In genomic region chr5:45529696-45530095, GRCm38 (mm10) we compare ENCODE assay signal across 9 mouse cellular contexts. TPM values are rescaled to one million over a fixed set of nuclear protein-coding genes. Genes with fewer than 3 reads are reported as not detected.
DNase-seq lines count a peak whose midpoint lies in the region; ATAC-seq and TF ChIP-seq lines count a peak whose summit lies in the region.
"Had no signal": no experiment of that assay in that cellular context is flagged by ENCODE, and none has a peak within 500 bp of the region (broad histone marks: within the 10 kb centered on the region; RNA-seq: fewer than 3 reads in every experiment).

No protein-coding gene starts in this region.

- no peaks in the 10 kb centered on the region for H3K27me3 ChIP-seq in liver, embryonic 14.5 days (ENCODE audit: control insufficient read depth, insufficient read depth, low read length)
- H3K27me3 ChIP-seq in midbrain, embryonic 15.5 days (replicated peaks), result no peaks in the 10 kb centered on the region

- H3K4me2 ChIP-seq in liver, embryonic 14.5 days (ENCODE audit: low read depth), result no peak overlapping the region
- no peak overlapping the region for H3K4me2 ChIP-seq in midbrain, embryonic 15.5 days

- intact Hi-C loops in left cerebral cortex, postnatal 10 days (cut with DNase I), result loop anchor here (10.0 kb wide), 1 partner anchor 815 kb away; no protein-coding TSS in a partner anchor

- no peak for TF ChIP-seq CTCF in liver, embryonic 14.5 days (IDR thresholded peaks at IDR 0.05; ENCODE audit: low read depth)

- WGBS in liver, embryonic 14.5 days (ENCODE audit: insufficient replicate concordance), result 68% methylated on average over 3 of the region's 3 CpGs
- WGBS in midbrain, embryonic 15.5 days, result 84% methylated on average over 3 of the region's 3 CpGs

- H3K36me3 ChIP-seq in liver, embryonic 14.5 days (replicated peaks; ENCODE audit: control insufficient read depth, insufficient read depth, low read depth), result peaks cover 24% of the 10 kb centered on the region
- H3K36me3 ChIP-seq in midbrain, embryonic 15.5 days (replicated peaks), result peaks cover 46% of the 10 kb centered on the region

- H3K4me3 ChIP-seq in liver, embryonic 14.5 days (ENCODE audit: insufficient read depth in 1 of 2, low read depth in 2 of 2, low read length in 2 of 2), result no peak overlapping the region
- H3K4me3 ChIP-seq in midbrain, embryonic 15.5 days, result no peak overlapping the region

- no peak for ATAC-seq in liver, embryonic 14.5 days (ENCODE audit: insufficient read depth)
- no peak for ATAC-seq in midbrain, embryonic 15.5 days (replicated peaks)
- ATAC-seq: intestine, embryonic 16.5 days had no signal

- no peaks in the 10 kb centered on the region for H3K9me3 ChIP-seq in liver, embryonic 14.5 days (ENCODE audit: control insufficient read depth, low read length)
- H3K9me3 ChIP-seq in midbrain, embryonic 15.5 days, result no peaks in the 10 kb centered on the region

- H3K27ac ChIP-seq in liver, embryonic 14.5 days, result no peak overlapping the region
- H3K27ac ChIP-seq in midbrain, embryonic 15.5 days, result no peak overlapping the region

- H3K9ac ChIP-seq in liver, embryonic 14.5 days (replicated peaks), result no peak overlapping the region
- H3K9ac ChIP-seq in midbrain, embryonic 15.5 days, result no peak overlapping the region

- no peaks in the 10 kb centered on the region for H3K4me1 ChIP-seq in liver, embryonic 14.5 days (replicated peaks; ENCODE audit: control insufficient read depth in 2 of 2, insufficient read depth in 2 of 2, low read length in 1 of 2)
- no peaks in the 10 kb centered on the region for H3K4me1 ChIP-seq in midbrain, embryonic 15.5 days

- peak; percentile 74 for DNase-seq in kidney, postnatal 10 days
- DNase-seq in kidney, adult 11 months, result no peak
- DNase-seq in B cell, adult 2 months, result peak; percentile 8 to 11
- peak; percentile 59 for DNase-seq in adrenal gland, postnatal 14 days
- peak in 2 of 3 experiments; percentile 9 to 22 for DNase-seq in liver, embryonic 14.5 days (ENCODE audit: low read depth in 3 of 3, low spot score in 3 of 3)
- no peak for DNase-seq in right cerebral cortex, postnatal 4 days
- no peak for DNase-seq in left cerebral cortex, postnatal 10 days (ENCODE audit: extremely low spot score in 1 of 2, low spot score in 2 of 2)

- no peak for TF ChIP-seq EP300 in liver, embryonic 14.5 days (IDR thresholded peaks at IDR 0.05; ENCODE audit: low read depth)

RNA-seq across cellular contexts. Expression of gene Med28, which starts 9.7 kb away (rescaled TPM):
- total RNA-seq in adrenal gland, postnatal 14 days (2021), result 75.0 and 75.8 TPM in 2 replicates
- 22.7 and 37.6 TPM in 2 replicates for polyA plus RNA-seq in liver, embryonic 14.5 days (2012; rRNA removed)
- polyA plus RNA-seq in liver, embryonic 14.5 days (2014; fragmentation: Nextera tagmentation; extraction: Ambion mirVana), result 99.8 and 102 TPM in 2 replicates
- 10 to 100 TPM; 81.9 to 83.8 TPM for total RNA-seq in left cerebral cortex, postnatal 10 days (2021)
- polyA plus RNA-seq in midbrain, embryonic 15.5 days (2015; fragmentation: Nextera tagmentation; extraction: Ambion mirVana), result 251 and 261 TPM in 2 replicates

RNA-seq across cellular contexts. Expression of gene Lap3, which starts 36.5 kb away (rescaled TPM):
- total RNA-seq in adrenal gland, postnatal 14 days (2021), result 87.3 and 89.3 TPM in 2 replicates
- polyA plus RNA-seq in liver, embryonic 14.5 days (2012; rRNA removed), result 15.4 and 24.3 TPM in 2 replicates
- 38.8 and 39.8 TPM in 2 replicates for polyA plus RNA-seq in liver, embryonic 14.5 days (2014; fragmentation: Nextera tagmentation; extraction: Ambion mirVana)
- 10 to 100 TPM; 37.3 to 39.5 TPM for total RNA-seq in left cerebral cortex, postnatal 10 days (2021)
- polyA plus RNA-seq in midbrain, embryonic 15.5 days (2015; fragmentation: Nextera tagmentation; extraction: Ambion mirVana), result 28.7 and 29.9 TPM in 2 replicates

Comparison
In these comparisons a context has a peak if more than half of its experiments do, and no peak if none do; other contexts are left out.
1. DNase-seq: peak in kidney, postnatal 10 days (single experiment), B cell, adult 2 months (2 of 2), adrenal gland, postnatal 14 days (single experiment) and liver, embryonic 14.5 days (2 of 3); none in kidney, adult 11 months (single experiment), right cerebral cortex, postnatal 4 days (single experiment) and left cerebral cortex, postnatal 10 days (0 of 2).